Mouse (Mus musculus) urinary bladder, postnatal 25 days (tissue): Measurements from ENCODE around the gene Lpar1.
A peak's percentile ranks its signal among the peaks of the same experiment; 100 is the strongest.

ENCODE experiments used
- DNase-seq: peaks from one replicate; pipeline ENCODE4 v3.0.0; 2022; ENCODE audit warnings: low spot score

The Lpar1 gene

GRCm38 (mm10) chr4:58448825-58449224 lies 104.9 kb downstream of the Lpar1 start:
- no peak for DNase-seq

GRCm38 (mm10) chr4:58447841-58448240 lies 105.9 kb downstream of the Lpar1 start:
- DNase-seq: no peak

GRCm38 (mm10) chr4:58445846-58446245 lies 107.9 kb downstream of the Lpar1 start:
- DNase-seq: no peak

GRCm38 (mm10) chr4:58442338-58442737 lies 111.4 kb downstream of the Lpar1 start:
- DNase-seq: no peak

- no peak for DNase-seq
Observed at GRCm38 (mm10) chr4:58438654-58439053, 115.0 kb downstream of the Lpar1 start.

GRCm38 (mm10) chr4:58437271-58437670 lies 116.4 kb downstream of the Lpar1 start:
- no peak for DNase-seq

GRCm38 (mm10) chr4:58423276-58423930 lies 130.3 kb downstream of the Lpar1 start:
- no peak for DNase-seq

- DNase-seq: no peak
Observed at GRCm38 (mm10) chr4:58419225-58419624, 134.5 kb downstream of the Lpar1 start.

- DNase-seq: no peak
Observed at GRCm38 (mm10) chr4:58417319-58417718, 136.4 kb downstream of the Lpar1 start.

GRCm38 (mm10) chr4:58415537-58415936 lies 138.2 kb downstream of the Lpar1 start:
- DNase-seq: no peak

- DNase-seq: no peak
Observed at GRCm38 (mm10) chr4:58413188-58414185, 140.2 kb downstream of the Lpar1 start.

- no peak for DNase-seq
Observed at GRCm38 (mm10) chr4:58401973-58402501, 151.7 kb downstream of the Lpar1 start.

GRCm38 (mm10) chr4:58400861-58401341 lies 152.8 kb downstream of the Lpar1 start:
- peak; percentile 35 for DNase-seq
